Mouse (Mus musculus) embryonic facial prominence, embryonic 10.5 days (tissue): ENCODE data around the gene Jazf1. TPM values are rescaled to one million over a fixed set of nuclear protein-coding genes. Genes with fewer than 3 reads are reported as not detected.

Experiments used
- DNase-seq: peaks from one replicate; pipeline ENCODE4 v3.0.0-alpha.2; 2017; ENCODE audit warnings: low spot score
- H3K27ac ChIP-seq: fragments of 300-500 bp; sonication (generic); replicated peaks from 2 replicates; pipeline ENCODE4 v1.5.1; 2016; ENCODE audit warnings: mild to moderate bottlenecking
- H3K27me3 ChIP-seq: fragments of 300-500 bp; sonication (generic); replicated peaks from 2 replicates; pipeline ENCODE4 v1.6.1; 2016; ENCODE audit warnings: low read depth, mild to moderate bottlenecking; ENCODE audit not compliant: poor library complexity, severe bottlenecking
- H3K36me3 ChIP-seq: fragments of 300-500 bp; sonication (generic); replicated peaks from 2 replicates; pipeline ENCODE4 v1.6.1; 2016; ENCODE audit warnings: mild to moderate bottlenecking, moderate library complexity
- H3K4me1 ChIP-seq: fragments of 300-500 bp; sonication (generic); 2 replicates; pipeline ENCODE4 v1.6.1; 2016
- H3K4me3 ChIP-seq: fragments of 300-500 bp; sonication (generic); 2 replicates; pipeline ENCODE4 v1.5.1; 2016; ENCODE audit warnings: mild to moderate bottlenecking, moderate library complexity
- H3K9me3 ChIP-seq: fragments of 300-500 bp; sonication (generic); 2 replicates; pipeline ENCODE4 v1.6.1; 2016; ENCODE audit warnings: mild to moderate bottlenecking
- WGBS: fragments of 180-500 bp; shearing (Covaris S2); methylation state at CpG from one replicate; pipeline ENCODE4 v1.1.7; 2016; 5-methylcytosine and 5-hydroxymethylcytosine counted together
- polyA plus RNA-seq: library from polyadenylated mRNA; unstranded; fragments of >200 nt; fragmentation: Nextera tagmentation; extraction: Ambion mirVana; gene quantifications from 2 replicates; pipeline ENCODE4 v1.2.1, GENCODE M21; 2016

Jazf1 gene
- polyA plus RNA-seq, 1 experiment from 2014 or later: 3.0 TPM

- 69% methylated on average over 13 of the region's 13 CpGs for whole genome bisulfite sequencing
- Histone ChIP-seq H3K27ac (peak overlapping the region; percentile 78), H3K4me1 (peaks cover 80% of the 10 kb centered on the region), H3K27me3 (no peaks in the 10 kb centered on the region), H3K36me3 (no peaks in the 10 kb centered on the region), H3K9me3 (no peaks in the 10 kb centered on the region), H3K4me3 (no peak overlapping the region)
- DNase-seq: peak; percentile 41
Observed at GRCm38 (mm10) chr6:52963840-52964690, 104.4 kb downstream of the Jazf1 start.

- Histone ChIP-seq H3K9me3 (no peaks in the 10 kb centered on the region), H3K27ac (peak overlapping the region; percentile 69)
Observed at GRCm38 (mm10) chr6:52963430-52963732, 105.0 kb downstream of the Jazf1 start.

DNA sequence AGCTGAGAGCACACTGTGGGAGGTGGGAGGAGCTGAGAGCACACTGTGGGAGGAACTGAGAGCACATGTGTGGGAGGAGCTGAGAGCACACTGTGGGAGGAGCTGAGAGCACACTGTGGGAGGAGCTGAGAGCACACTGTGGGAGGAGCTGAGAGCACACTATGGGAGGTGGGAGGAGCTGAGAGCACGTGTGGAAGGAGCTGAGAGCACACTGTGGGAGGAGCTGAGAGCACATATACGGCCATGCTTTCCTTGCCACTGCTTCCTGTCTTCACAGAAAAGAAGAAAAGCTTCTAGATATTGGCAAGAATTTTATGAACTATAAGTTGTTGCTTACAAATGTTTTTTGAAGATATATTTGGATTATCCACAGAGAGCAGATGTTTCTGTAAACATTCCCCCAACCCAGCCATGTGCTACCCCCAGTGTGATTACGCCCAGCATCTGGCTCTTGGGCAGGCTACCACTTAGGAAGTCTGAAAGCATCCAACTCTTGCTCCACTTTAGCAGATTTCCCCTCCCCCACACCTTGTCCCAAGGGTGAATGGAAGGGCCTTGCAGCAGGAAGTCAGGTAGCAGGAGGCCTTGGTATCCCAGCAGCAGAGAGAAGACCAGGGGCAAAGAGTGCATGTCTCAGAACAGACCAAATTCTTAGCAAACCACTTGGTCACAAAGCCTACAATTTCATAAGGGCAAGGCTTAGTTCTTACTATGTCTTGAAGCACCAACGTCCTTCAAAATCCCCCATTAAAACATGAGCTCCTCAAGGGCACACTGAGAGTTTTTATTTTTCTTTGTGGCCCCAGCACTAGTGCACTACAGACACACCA lies 105.6 kb downstream of the Jazf1 start:
- Histone ChIP-seq H3K27me3 (no peaks in the 10 kb centered on the region), H3K4me1 (peaks cover 72% of the 10 kb centered on the region), H3K9me3 (no peaks in the 10 kb centered on the region), H3K4me3 (no peak overlapping the region), H3K36me3 (no peaks in the 10 kb centered on the region), H3K27ac (peak overlapping the region; percentile 69)
- no peak for DNase-seq
- 70% methylated on average over 4 of the region's 4 CpGs for WGBS

More at GRCm38 (mm10) chr6:52963430-52963732, 105.0 kb downstream of the Jazf1 start:
- peaks cover 73% of the 10 kb centered on the region for H3K4me1 ChIP-seq
- 77% methylated on average over 6 of the region's 6 CpGs for WGBS
- H3K27me3 ChIP-seq: no peaks in the 10 kb centered on the region
- no peaks in the 10 kb centered on the region for H3K36me3 ChIP-seq
- DNase-seq: no peak
- no peak overlapping the region for H3K4me3 ChIP-seq

DNA sequence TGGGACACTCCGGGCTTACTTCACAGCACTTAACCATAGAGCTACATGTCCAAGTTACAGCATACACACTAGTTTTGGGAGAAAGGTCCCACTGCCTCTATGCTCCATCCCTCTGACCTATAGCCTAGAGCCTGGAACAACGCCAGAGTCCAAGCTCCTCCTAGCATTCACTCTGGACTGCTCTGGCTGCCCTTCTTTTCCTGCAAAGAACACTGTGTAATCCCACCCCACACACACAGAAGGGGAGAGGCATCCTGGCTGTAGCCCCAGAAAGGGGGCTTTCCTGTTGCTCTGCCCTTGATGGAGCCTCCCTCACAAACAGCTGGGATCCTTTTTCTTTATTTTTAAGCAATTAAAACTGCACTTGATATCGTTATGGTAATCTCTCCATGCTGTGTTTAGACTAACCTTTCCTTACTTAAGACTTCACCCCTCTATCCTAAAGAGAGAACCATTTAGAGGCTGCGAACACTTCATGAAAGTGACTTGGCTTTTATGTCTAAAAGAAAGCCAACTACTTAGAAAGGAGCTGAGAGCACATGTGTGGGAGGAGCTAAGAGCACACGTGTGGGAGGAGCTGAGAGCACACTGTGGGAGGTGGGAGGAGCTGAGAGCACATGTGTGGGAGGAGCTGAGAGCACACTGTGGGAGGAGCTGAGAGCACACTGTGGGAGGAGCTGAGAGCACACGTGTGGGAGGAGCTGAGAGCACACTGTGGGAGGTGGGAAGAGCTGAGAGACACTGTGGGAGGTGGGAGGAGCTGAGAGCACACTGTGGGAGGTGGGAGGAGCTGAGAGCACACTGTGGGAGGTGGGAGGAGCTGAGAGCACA lies 106.6 kb downstream of the Jazf1 start:
- peak overlapping the region; percentile 73 for H3K27ac ChIP-seq
- WGBS: 67% methylated on average over 6 of the region's 6 CpGs
- no peak for DNase-seq

GRCm38 (mm10) chr6:52957730-52958129 lies 110.7 kb downstream of the Jazf1 start:
- Histone ChIP-seq H3K36me3 (no peaks in the 10 kb centered on the region), H3K9me3 (no peaks in the 10 kb centered on the region), H3K4me3 (no peak overlapping the region), H3K27me3 (no peaks in the 10 kb centered on the region), H3K4me1 (peaks cover 30% of the 10 kb centered on the region), H3K27ac (no peak overlapping the region)
- 4% methylated on average over 4 of the region's 4 CpGs for WGBS
- DNase-seq: peak; percentile 83

More for the DNA sequence above, 106.6 kb downstream of the Jazf1 start:
- Histone ChIP-seq H3K4me1 (peaks cover 65% of the 10 kb centered on the region), H3K9me3 (no peaks in the 10 kb centered on the region), H3K27me3 (no peaks in the 10 kb centered on the region), H3K36me3 (no peaks in the 10 kb centered on the region), H3K4me3 (no peak overlapping the region)

DNA sequence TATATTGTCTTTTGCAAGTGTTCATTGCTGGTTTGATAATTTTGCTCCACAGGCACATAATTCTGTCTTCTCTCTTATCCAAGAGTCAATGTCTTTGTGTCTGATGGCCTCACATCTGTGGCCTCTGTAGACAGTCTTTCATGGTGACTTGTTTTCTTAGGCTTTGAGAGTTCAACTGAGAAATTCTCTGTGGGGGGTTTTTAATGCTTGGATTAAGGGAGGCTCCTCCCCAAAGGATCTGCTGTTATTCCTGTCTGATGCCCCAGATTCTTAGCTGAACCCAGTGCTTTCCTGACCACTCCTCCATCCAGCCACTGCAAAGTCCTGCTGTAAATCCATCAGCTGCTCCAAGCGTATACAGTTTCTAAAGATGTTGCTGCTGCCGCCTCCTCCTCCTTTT lies 112.3 kb downstream of the Jazf1 start:
- Histone ChIP-seq H3K27ac (no peak overlapping the region), H3K36me3 (no peaks in the 10 kb centered on the region), H3K27me3 (no peaks in the 10 kb centered on the region), H3K9me3 (no peaks in the 10 kb centered on the region), H3K4me3 (no peak overlapping the region), H3K4me1 (peaks cover 30% of the 10 kb centered on the region)
- DNase-seq: no peak
- 83% methylated on average over 2 of the region's 2 CpGs for WGBS

DNA sequence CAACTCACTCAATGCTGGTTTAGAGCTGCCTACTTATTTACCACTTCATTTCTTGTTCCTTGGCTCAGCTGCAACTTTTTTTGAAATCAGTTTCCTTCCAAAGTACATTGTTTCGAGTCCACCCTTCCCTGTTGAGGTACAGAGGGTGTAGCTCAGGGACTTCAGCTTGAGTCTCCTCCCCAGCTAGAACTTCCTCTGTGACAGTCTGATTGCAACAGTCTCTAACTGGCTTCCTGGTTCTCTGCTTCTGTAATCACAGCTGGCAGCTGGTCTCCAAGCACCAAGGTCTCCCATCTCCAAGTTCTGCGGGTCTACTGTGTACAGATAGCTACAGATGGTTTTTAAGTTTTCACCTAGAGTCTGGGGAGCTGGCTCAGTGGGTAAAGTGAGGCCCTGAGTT lies 113.1 kb downstream of the Jazf1 start:
- Histone ChIP-seq H3K36me3 (no peaks in the 10 kb centered on the region), H3K4me1 (peaks cover 28% of the 10 kb centered on the region), H3K27me3 (no peaks in the 10 kb centered on the region), H3K4me3 (no peak overlapping the region), H3K27ac (no peak overlapping the region), H3K9me3 (no peaks in the 10 kb centered on the region)
- WGBS: 85% methylated on average over 2 of the region's 2 CpGs
- no peak for DNase-seq

DNA sequence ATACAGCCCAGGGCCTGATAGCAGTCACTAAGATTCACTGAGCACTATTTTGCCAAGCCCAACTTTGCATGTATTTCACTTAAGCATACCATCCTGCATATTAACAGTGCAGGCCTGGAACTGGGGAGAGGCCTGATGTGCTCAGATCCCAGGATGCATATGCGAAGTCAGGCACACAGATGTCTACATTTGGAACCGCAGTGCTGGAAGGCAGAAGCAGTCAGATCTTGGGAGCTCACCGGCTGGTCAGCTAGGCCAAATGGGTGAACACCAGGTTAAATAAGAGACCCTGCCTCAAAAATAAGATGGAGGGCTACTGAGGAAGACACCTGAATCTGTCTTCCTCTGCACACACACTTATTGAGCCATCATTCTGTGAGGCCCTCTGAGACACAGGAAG lies 113.6 kb downstream of the Jazf1 start:
- H3K27ac ChIP-seq: no peak overlapping the region
- H3K9me3 ChIP-seq: no peaks in the 10 kb centered on the region
- no peak for DNase-seq
- H3K27me3 ChIP-seq: no peaks in the 10 kb centered on the region
- peaks cover 25% of the 10 kb centered on the region for H3K4me1 ChIP-seq
- H3K36me3 ChIP-seq: no peaks in the 10 kb centered on the region
- WGBS: 95% methylated on average over 3 of the region's 3 CpGs
- H3K4me3 ChIP-seq: no peak overlapping the region

- Histone ChIP-seq H3K27ac (no peak overlapping the region), H3K4me3 (no peak overlapping the region), H3K4me1 (peaks cover 25% of the 10 kb centered on the region), H3K27me3 (no peaks in the 10 kb centered on the region), H3K36me3 (no peaks in the 10 kb centered on the region), H3K9me3 (no peaks in the 10 kb centered on the region)
- 82% methylated on average over 9 of the region's 9 CpGs for WGBS
- DNase-seq: no peak
Observed at GRCm38 (mm10) chr6:52954441-52954840, 114.0 kb downstream of the Jazf1 start.

- Histone ChIP-seq H3K4me1 (peaks cover 23% of the 10 kb centered on the region), H3K36me3 (no peaks in the 10 kb centered on the region), H3K27ac (peak overlapping the region; percentile 60; the same call in 1 of the 2 replicates), H3K4me3 (no peak overlapping the region), H3K27me3 (no peaks in the 10 kb centered on the region), H3K9me3 (no peaks in the 10 kb centered on the region)
- 65% methylated on average over 8 of the region's 8 CpGs for WGBS
- DNase-seq: no peak
Observed at GRCm38 (mm10) chr6:52952526-52952900, 115.9 kb downstream of the Jazf1 start.

GRCm38 (mm10) chr6:52951871-52952525 lies 116.4 kb downstream of the Jazf1 start:
- H3K27me3 ChIP-seq: no peaks in the 10 kb centered on the region
- no peaks in the 10 kb centered on the region for H3K9me3 ChIP-seq
- H3K4me1 ChIP-seq: peaks cover 23% of the 10 kb centered on the region
- no peak for DNase-seq
- H3K4me3 ChIP-seq: no peak overlapping the region
- H3K27ac ChIP-seq: peak overlapping the region; percentile 72
- no peaks in the 10 kb centered on the region for H3K36me3 ChIP-seq
- WGBS: 77% methylated on average over 7 of the region's 7 CpGs

DNA sequence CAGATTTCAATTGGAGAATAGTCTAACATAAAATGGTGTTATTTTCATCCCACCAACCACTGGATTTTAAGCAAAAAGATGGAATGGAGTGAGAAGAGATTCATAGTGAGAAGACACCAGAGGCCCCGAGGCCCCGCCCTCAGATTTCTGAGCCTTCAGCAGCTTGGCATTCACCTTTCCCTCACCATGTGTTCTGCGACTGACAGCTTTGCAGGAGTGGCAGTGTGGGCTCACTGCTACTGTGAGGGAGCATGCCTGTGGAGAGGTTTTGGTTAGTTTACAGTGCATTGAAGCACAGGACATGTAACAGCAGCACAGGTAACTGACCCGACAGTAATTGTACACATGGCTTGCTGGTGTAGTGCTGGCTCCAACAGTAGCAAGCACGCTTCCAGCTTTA lies 118.1 kb downstream of the Jazf1 start:
- Histone ChIP-seq H3K4me3 (no peak overlapping the region), H3K27ac (no peak overlapping the region), H3K27me3 (no peaks in the 10 kb centered on the region), H3K36me3 (no peaks in the 10 kb centered on the region), H3K9me3 (no peaks in the 10 kb centered on the region), H3K4me1 (peaks cover 28% of the 10 kb centered on the region)
- 75% methylated on average over 5 of the region's 5 CpGs for WGBS
- DNase-seq: no peak
